Mouse (Mus musculus) testis, adult 2 months (tissue): ENCODE data around the gene Mlec.

Experiments used
- CTCF ChIP-seq: fragments of 200-500 bp; IDR thresholded peaks from 2 replicates; pipeline ENCODE4 v1.5.1; 2012; ENCODE audit warnings: low read depth, mild to moderate bottlenecking, inconsistent platforms, low read length, moderate library complexity; ENCODE audit not compliant: control insufficient read depth, insufficient read depth, insufficient replicate concordance
- POLR2A ChIP-seq: fragments of 200-500 bp; IDR thresholded peaks from 2 replicates; pipeline ENCODE4 v1.6.1; 2012; ENCODE audit warnings: low read depth, mild to moderate bottlenecking, inconsistent platforms, low read length, moderate library complexity; ENCODE audit not compliant: control insufficient read depth

DNA sequence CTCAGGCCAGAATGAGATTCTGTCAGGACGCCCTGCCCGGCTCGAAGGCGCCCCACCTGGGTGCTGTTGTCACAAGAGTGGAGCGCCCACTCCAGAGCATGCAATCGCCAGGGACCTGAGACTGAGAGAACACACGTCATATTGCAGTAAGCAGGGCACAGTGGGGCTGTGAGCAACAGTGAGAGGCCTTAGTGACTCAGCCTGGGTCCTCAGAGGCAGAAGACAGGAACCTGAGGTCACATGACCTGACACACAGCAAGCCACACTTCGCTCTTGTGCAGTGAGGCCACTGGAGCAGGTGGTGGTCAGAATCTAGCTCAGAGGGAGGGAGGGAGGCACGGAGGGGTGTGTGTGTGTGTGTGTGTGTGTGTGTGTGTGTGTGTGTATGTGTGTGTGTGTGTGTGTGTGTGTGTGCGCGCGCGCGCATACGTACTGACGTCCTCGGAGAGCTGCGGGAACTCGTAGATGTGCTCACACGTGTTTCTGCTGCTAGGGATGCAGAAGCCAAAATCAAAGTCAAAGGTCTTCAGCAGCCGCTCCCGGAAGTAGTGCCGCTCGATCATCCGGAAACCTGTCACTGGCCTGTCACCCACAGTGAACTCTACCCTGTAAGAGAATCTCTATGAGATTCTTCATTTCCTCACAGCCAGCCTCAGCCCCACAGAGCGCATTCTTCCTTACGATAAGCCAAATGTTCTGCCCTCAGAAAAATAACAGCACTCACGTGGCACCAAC is 31.2 kb downstream of the Mlec start:
- TF ChIP-seq CTCF (no peak), POLR2A (no peak)
